In genomic region chr9:32283591-32283990, GRCm38 (mm10) we compare ENCODE assay signal across 23 mouse cellular contexts.
DNase-seq lines count a peak whose midpoint lies in the region; ATAC-seq and TF ChIP-seq lines count a peak whose summit lies in the region.
"Had no signal": no experiment of that assay in that cellular context is flagged by ENCODE, and none has a peak within 500 bp of the region (broad histone marks: within the 10 kb centered on the region; RNA-seq: fewer than 3 reads in every experiment).

No protein-coding gene starts in this region.

- DNase-seq in heart, adult 11 months, result peak; percentile 55
- no peak for DNase-seq in heart, adult 2 months
- peak; percentile 53 for DNase-seq in kidney, adult 2 months
- DNase-seq in kidney, postnatal 10 days, result no peak
- DNase-seq in kidney, postnatal 0 days (ENCODE audit: low spot score), result peak; percentile 22
- DNase-seq in adrenal gland, postnatal 25 days, result no peak
- DNase-seq in urinary bladder, postnatal 14 days (ENCODE audit: low spot score), result no peak
- DNase-seq: adrenal gland, postnatal 10 days; cerebellum, adult 11 months; cerebellum, adult 2 months; cerebellum, adult 9-11 months; cerebellum, postnatal 25 days; forebrain, postnatal 0 days; gastrocnemius, adult 2 months; gastrocnemius, postnatal 25 days had no signal

- H3K4me3 ChIP-seq in heart, adult 2 months, result no peak overlapping the region
- no peak overlapping the region for H3K4me3 ChIP-seq in kidney, adult 2 months (ENCODE audit: insufficient read depth, low read depth, low read length)
- no peak overlapping the region for H3K4me3 ChIP-seq in intestine, postnatal 0 days (ENCODE audit: low read depth, low read length)
- no peak overlapping the region for H3K4me3 ChIP-seq in kidney, postnatal 0 days (replicated peaks; ENCODE audit: low read depth, low read length)
- H3K4me3 ChIP-seq: embryonic facial prominence, embryonic 12.5 days; embryonic facial prominence, embryonic 15.5 days; gastrocnemius, adult 2 months; hindbrain, embryonic 13.5 days had no signal

- H3K4me2 ChIP-seq in intestine, postnatal 0 days (replicated peaks; ENCODE audit: low read depth), result 0 out of 2 replicates have a peak overlapping the region, but pooled peaks have one; percentile 17
- H3K4me2 ChIP-seq in kidney, postnatal 0 days (ENCODE audit: low read length), result no peak overlapping the region
- H3K4me2 ChIP-seq: embryonic facial prominence, embryonic 12.5 days; embryonic facial prominence, embryonic 15.5 days; heart, embryonic 11.5 days; hindbrain, embryonic 13.5 days had no signal

- H3K4me1 ChIP-seq in heart, adult 2 months (ENCODE audit: control insufficient read depth, insufficient read depth, low read length), result no peaks in the 10 kb centered on the region
- peaks cover 3% of the 10 kb centered on the region; the same call in 1 of the 2 replicates for H3K4me1 ChIP-seq in kidney, adult 2 months (ENCODE audit: control insufficient read depth, insufficient read depth, low read length)
- H3K4me1 ChIP-seq in intestine, postnatal 0 days (replicated peaks; ENCODE audit: control insufficient read depth, insufficient read depth, low read length), result no peaks in the 10 kb centered on the region
- H3K4me1 ChIP-seq in kidney, postnatal 0 days (replicated peaks; ENCODE audit: insufficient read depth, low read length), result no peaks in the 10 kb centered on the region; the same call in 1 of the 2 replicates
- H3K4me1 ChIP-seq: embryonic facial prominence, embryonic 12.5 days; hindbrain, embryonic 13.5 days had no signal

- TF ChIP-seq POLR2A in heart, adult 2 months (IDR thresholded peaks at IDR 0.05; ENCODE audit: insufficient read depth, low read depth, low read length), result no peak
- TF ChIP-seq POLR2A in kidney, adult 2 months (IDR thresholded peaks at IDR 0.05; ENCODE audit: low read depth, low read length), result no peak

- no peak for TF ChIP-seq EP300 in heart, adult 2 months (IDR thresholded peaks at IDR 0.05; ENCODE audit: insufficient read depth, low read depth, low read length)

- intact Hi-C loops in heart, adult 2 months (cut with DNase I), result no loop called here

- WGBS in heart, adult 2 months, result 91% methylated on average over 5 of the region's 5 CpGs
- 55% methylated on average over 5 of the region's 5 CpGs for WGBS in kidney, adult 2 months
- 43% methylated on average over 5 of the region's 5 CpGs for WGBS in intestine, postnatal 0 days
- WGBS in kidney, postnatal 0 days, result 55% methylated on average over 5 of the region's 5 CpGs

- no peaks in the 10 kb centered on the region for H3K36me3 ChIP-seq in heart, adult 2 months (ENCODE audit: control insufficient read depth, insufficient read depth, low read length)
- H3K36me3 ChIP-seq in kidney, adult 2 months (ENCODE audit: control insufficient read depth, insufficient read depth, low read length), result no peaks in the 10 kb centered on the region
- no peaks in the 10 kb centered on the region for H3K36me3 ChIP-seq in intestine, postnatal 0 days (ENCODE audit: control insufficient read depth, insufficient read depth)
- H3K36me3 ChIP-seq in kidney, postnatal 0 days (ENCODE audit: insufficient read depth, low read length), result no peaks in the 10 kb centered on the region
- H3K36me3 ChIP-seq: embryonic facial prominence, embryonic 12.5 days; embryonic facial prominence, embryonic 15.5 days; hindbrain, embryonic 13.5 days had no signal

- H3K9me3 ChIP-seq in intestine, postnatal 0 days (ENCODE audit: control insufficient read depth), result no peaks in the 10 kb centered on the region
- H3K9me3 ChIP-seq in kidney, postnatal 0 days (replicated peaks; ENCODE audit: low read length), result no peaks in the 10 kb centered on the region
- H3K9me3 ChIP-seq: embryonic facial prominence, embryonic 12.5 days; embryonic facial prominence, embryonic 15.5 days; hindbrain, embryonic 13.5 days had no signal

- no peak overlapping the region for H3K9ac ChIP-seq in heart, adult 2 months (ENCODE audit: low read depth, low read length)
- H3K9ac ChIP-seq in intestine, postnatal 0 days (ENCODE audit: low read depth, low read length), result no peak overlapping the region
- no peak overlapping the region for H3K9ac ChIP-seq in kidney, postnatal 0 days (ENCODE audit: low read depth, low read length)
- H3K9ac ChIP-seq: embryonic facial prominence, embryonic 12.5 days; embryonic facial prominence, embryonic 15.5 days; forebrain, postnatal 0 days; hindbrain, embryonic 13.5 days had no signal

- no peaks in the 10 kb centered on the region for H3K79me2 ChIP-seq in heart, adult 2 months (replicated peaks; ENCODE audit: control insufficient read depth, insufficient read depth, low read length)

- no peak for TF ChIP-seq CTCF in heart, adult 2 months (IDR thresholded peaks at IDR 0.05)
- no peak for TF ChIP-seq CTCF in kidney, adult 2 months (conservative IDR thresholded peaks at IDR 0.05; ENCODE audit: insufficient read depth, insufficient read length, low read depth, low read length)
- TF ChIP-seq CTCF in intestine, postnatal 0 days (IDR thresholded peaks at IDR 0.05; ENCODE audit: low read depth), result no peak
- no peak for TF ChIP-seq CTCF in kidney, postnatal 0 days (IDR thresholded peaks at IDR 0.05; ENCODE audit: low read depth)

- no peaks in the 10 kb centered on the region for H3K27me3 ChIP-seq in heart, adult 2 months (ENCODE audit: control insufficient read depth, insufficient read depth, low read length)
- no peaks in the 10 kb centered on the region for H3K27me3 ChIP-seq in kidney, adult 2 months (replicated peaks; ENCODE audit: control insufficient read depth, insufficient read depth, low read length)
- no peaks in the 10 kb centered on the region for H3K27me3 ChIP-seq in intestine, postnatal 0 days (replicated peaks; ENCODE audit: control insufficient read depth, insufficient read depth, low read length)
- no peaks in the 10 kb centered on the region for H3K27me3 ChIP-seq in kidney, postnatal 0 days (ENCODE audit: insufficient read depth, low read length)
- H3K27me3 ChIP-seq: embryonic facial prominence, embryonic 12.5 days; embryonic facial prominence, embryonic 15.5 days had no signal

- H3K27ac ChIP-seq in heart, adult 2 months, result no peak overlapping the region
- peak overlapping the region; percentile 47 for H3K27ac ChIP-seq in kidney, adult 2 months (ENCODE audit: insufficient read depth, low read depth, low read length)
- H3K27ac ChIP-seq in intestine, postnatal 0 days (ENCODE audit: low read depth, low read length), result peak overlapping the region; percentile 21; the same call in 1 of the 2 replicates
- H3K27ac ChIP-seq in kidney, postnatal 0 days, result peak overlapping the region; percentile 48
- H3K27ac ChIP-seq: embryonic facial prominence, embryonic 12.5 days; embryonic facial prominence, embryonic 15.5 days; gastrocnemius, adult 2 months; hindbrain, embryonic 13.5 days had no signal

- no peak; the same call in 1 of the 2 replicates for ATAC-seq in intestine, postnatal 0 days
- ATAC-seq in kidney, postnatal 0 days (replicated peaks; ENCODE audit: low FRiP score, low read depth), result no peak; the same call in 1 of the 2 replicates
- ATAC-seq: activated CD4-positive, CD25-positive, alpha-beta regulatory T cell, adult 4 months; forebrain, embryonic 14.5 days; forebrain, postnatal 0 days; hindbrain, embryonic 16.5 days had no signal

Comparison
In these comparisons a context has a peak if more than half of its experiments do, and no peak if none do; other contexts are left out.
1. DNase-seq: peak in heart, adult 11 months (single experiment), kidney, adult 2 months (single experiment) and kidney, postnatal 0 days (single experiment); none in heart, adult 2 months (0 of 2), kidney, postnatal 10 days (single experiment), adrenal gland, postnatal 25 days (single experiment) and urinary bladder, postnatal 14 days (single experiment).